Mouse (Mus musculus): ENCODE measurements around the gene Wdr35. TPM values are rescaled to one million over a fixed set of nuclear protein-coding genes. Genes with fewer than 3 reads are reported as not detected.

Wdr35 gene
- polyA plus RNA-seq, 1 experiment from 2014 or later: 1.4 TPM

DNA sequence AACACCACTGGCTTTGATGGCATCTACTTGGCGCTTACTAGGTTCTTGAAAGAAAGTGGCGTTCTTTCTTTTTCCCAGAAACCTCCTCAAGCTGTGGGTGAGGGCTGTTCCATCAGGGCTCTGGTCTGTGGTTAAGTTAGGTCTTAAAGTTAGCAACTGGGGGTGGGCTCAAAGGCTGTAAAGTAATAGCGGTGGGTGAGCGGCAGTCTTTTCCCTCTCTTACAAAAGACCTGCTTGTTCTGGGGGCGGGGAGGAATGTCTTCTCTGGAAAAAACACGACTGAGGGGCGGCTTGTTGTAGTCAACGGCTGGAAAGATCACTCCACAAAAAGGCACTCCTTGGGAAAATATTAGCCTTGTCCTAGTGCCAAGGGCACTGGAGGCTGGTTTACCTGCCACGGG, 19.5 kb upstream of the Wdr35 start:
- H3K79me2 ChIP-seq (ENCODE audit: inconsistent target): no peaks in the 10 kb centered on the region
- H3K27ac ChIP-seq: no peak overlapping the region
- no peaks in the 10 kb centered on the region for H3K36me3 ChIP-seq (ENCODE audit: inconsistent target)
- no peak overlapping the region for H3K4me3 ChIP-seq (ENCODE audit: inconsistent target)
- 88% methylated on average over 9 of the region's 9 CpGs for WGBS (ENCODE audit: missing documents)

DNA sequence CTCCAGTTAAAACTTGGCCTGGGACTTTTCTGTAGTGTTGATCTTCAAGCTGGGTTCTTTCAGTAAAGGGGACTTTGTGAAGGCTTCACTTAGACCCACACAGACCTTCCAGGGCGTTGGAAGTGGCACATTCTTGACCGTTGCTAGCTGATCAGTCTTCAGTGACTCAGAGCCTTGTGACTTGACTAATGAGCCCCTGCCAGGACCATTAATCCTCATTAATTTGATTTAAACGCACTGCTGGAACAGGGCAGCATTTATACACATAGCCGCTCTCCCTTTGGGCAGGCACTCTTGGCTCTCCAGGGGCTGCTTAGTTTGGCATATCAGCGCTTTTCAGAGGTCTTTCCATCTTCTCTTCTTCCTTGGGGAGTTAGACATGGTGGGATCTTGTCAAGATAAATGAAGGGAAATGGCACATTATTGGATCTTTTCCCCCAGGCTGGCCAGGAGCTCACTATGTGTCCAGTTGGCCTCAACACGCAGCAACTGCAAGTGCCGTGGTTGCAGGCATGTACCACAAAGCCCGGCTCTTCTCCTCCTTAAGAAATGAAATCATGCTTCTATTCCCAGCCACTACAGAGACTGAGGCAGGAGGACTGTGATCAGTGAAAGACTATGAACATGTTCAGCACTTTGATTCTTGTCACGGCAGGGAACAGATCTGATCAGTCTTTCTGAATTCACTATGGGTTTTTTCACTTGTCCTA, 11.9 kb upstream of the Wdr35 start:
- WGBS (ENCODE audit: missing documents): 88% methylated on average over 9 of the region's 9 CpGs
- Histone ChIP-seq H3K27ac (no peak overlapping the region), H3K36me3 (ENCODE audit: inconsistent target) (no peaks in the 10 kb centered on the region), H3K79me2 (ENCODE audit: inconsistent target) (no peaks in the 10 kb centered on the region), H3K4me3 (ENCODE audit: inconsistent target) (no peak overlapping the region)

DNA sequence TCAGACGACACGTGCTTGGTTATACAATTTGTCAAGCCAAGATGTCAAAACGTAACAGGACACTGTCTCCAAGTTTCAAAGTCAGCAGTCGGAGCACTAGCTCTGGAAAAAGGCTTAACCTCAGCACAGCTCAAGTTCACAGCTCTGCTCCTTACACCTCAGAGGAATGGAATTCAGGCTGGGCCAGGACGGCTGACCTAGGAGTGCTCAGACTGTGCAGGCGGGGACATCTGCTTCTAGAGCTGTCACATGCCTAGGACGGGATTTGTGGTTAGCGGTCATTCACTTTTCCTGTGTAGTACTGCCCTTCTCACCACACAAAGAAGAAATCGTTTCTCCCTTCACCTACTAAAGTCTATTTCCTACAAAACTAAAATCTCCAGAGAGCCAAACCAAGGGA, 3.9 kb upstream of the Wdr35 start:
- Histone ChIP-seq H3K4me3 (ENCODE audit: inconsistent target) (no peak overlapping the region), H3K79me2 (ENCODE audit: inconsistent target) (no peaks in the 10 kb centered on the region), H3K27ac (no peak overlapping the region), H3K36me3 (ENCODE audit: inconsistent target) (no peaks in the 10 kb centered on the region)
- 31% methylated on average over 8 of the region's 9 CpGs for WGBS (ENCODE audit: missing documents)

DNA sequence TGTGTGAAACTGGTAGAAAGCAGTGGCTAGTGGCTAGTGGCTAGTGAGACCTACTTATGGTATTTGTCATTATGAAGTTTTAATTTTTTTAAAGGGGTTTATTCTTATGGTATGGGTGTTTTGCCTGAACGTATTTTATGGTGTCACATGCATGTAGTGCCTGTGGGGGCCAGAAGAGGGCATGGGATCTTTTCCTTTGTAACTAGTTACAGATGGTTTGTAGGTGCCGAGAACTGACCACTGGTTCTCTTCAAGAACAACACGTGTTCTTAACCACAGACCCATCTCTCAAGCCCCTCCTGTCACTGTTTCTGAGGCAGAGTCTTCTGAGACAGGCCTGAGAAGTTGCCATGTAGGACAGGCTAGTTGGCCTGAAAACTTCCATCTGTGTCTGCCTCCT, 1.4 kb downstream of the Wdr35 start:
- H3K4me3 ChIP-seq (ENCODE audit: inconsistent target): no peak overlapping the region
- H3K27ac ChIP-seq: no peak overlapping the region
- WGBS (ENCODE audit: missing documents): 91% methylated on average over 3 of the region's 3 CpGs
- no peaks in the 10 kb centered on the region for H3K79me2 ChIP-seq (ENCODE audit: inconsistent target)
- no peaks in the 10 kb centered on the region for H3K36me3 ChIP-seq (ENCODE audit: inconsistent target)

DNA sequence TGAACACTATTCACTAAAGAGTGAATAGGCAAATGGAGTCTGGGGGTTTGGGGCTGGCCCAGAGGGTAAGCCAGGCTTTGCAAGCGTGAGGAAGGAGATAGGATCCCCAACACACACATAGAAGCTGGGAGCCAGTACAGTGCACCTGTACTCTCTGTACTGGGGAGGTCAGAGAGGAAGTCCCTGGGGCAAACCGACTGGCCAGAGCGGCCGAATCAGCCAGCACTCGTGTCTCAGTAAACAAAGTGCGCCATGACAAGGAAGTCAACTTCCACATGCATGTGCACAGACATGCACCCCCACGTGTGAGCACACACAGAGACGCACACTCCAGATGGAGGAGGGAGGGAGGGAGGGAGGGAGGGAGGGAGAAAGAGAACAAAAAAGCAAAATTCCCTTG, 19.5 kb downstream of the Wdr35 start:
- no peaks in the 10 kb centered on the region for H3K36me3 ChIP-seq (ENCODE audit: inconsistent target)
- H3K4me3 ChIP-seq (ENCODE audit: inconsistent target): no peak overlapping the region
- H3K79me2 ChIP-seq (ENCODE audit: inconsistent target): no peaks in the 10 kb centered on the region
- 67% methylated on average over 8 of the region's 8 CpGs for WGBS (ENCODE audit: missing documents)
- H3K27ac ChIP-seq: no peak overlapping the region

DNA sequence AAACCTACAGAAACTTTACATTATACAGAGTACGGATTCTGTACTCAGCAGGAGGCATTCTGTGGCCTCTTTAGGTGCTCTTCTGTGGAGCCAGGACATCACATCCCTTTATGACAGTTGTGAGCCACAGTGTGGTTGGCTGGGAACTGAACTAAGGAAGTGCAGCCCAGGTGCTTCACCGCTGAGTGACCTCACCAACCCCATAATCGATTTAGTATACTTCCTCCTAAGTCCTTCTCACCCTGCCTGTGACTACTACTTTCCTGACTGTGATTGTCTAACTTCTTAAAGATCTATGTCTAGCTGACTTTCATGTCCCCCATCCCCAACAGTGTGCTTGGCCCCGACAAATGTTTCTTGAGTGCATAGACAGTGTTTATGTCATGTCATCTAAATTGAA, 24.6 kb downstream of the Wdr35 start:
- Histone ChIP-seq H3K79me2 (ENCODE audit: inconsistent target) (no peaks in the 10 kb centered on the region), H3K36me3 (ENCODE audit: inconsistent target) (no peaks in the 10 kb centered on the region), H3K4me3 (ENCODE audit: inconsistent target) (no peak overlapping the region), H3K27ac (no peak overlapping the region)
- 41% methylated on average over 4 of the region's 4 CpGs for WGBS (ENCODE audit: missing documents)

DNA sequence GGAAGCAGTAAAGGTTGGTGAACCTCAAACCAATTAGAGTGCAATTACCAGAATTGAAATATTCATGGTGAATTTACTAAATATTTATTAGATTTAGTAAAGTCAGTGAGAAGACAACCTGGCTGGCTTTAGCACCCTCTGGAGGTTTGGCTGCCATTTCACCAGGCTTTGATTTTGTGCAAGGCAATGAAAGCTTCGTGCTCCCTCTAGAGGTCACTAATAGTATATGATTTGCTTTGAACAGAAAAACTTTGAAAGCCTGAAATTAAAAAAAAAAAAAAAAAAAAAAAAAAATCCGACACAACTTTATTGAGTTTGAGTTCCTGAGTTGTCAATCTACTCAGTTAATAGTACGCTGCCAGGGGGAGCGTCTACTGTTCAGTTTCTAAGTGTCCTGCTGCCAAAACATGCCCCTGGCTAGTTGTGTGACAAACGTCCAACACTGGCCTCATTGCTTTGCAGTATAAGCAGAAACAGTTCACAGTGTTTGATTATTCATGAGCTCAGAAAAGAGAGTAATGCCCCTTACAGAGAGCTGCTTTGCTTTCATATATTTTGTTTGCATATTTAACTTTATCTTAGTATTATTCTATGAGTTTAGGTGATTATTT, 28.5 kb downstream of the Wdr35 start:
- 15% methylated on average over 5 of the region's 5 CpGs for WGBS (ENCODE audit: missing documents)
- Histone ChIP-seq H3K36me3 (ENCODE audit: inconsistent target) (no peaks in the 10 kb centered on the region), H3K27ac (no peak overlapping the region), H3K79me2 (ENCODE audit: inconsistent target) (no peaks in the 10 kb centered on the region), H3K4me3 (ENCODE audit: inconsistent target) (no peak overlapping the region)

DNA sequence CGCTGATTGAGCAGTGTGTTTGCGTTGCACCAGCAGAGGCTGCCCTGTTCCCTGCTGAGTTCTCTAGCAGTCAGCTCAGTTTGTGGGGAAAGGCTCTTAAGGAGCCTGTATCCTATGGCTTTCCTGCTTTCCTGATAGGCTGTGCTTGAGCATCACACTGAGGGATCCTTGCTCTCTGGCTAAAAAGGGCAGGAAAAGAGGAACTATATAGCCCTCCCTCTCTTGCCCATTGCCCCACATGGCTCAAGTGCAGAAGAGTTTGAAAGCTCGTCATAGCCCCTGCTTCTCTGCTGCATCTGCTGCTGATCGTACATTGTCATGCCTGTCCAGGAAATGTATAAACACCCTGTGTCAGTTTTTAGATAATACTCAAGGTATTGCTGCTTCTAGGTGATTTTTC, 33.5 kb downstream of the Wdr35 start:
- no peak overlapping the region for H3K27ac ChIP-seq
- no peaks in the 10 kb centered on the region for H3K36me3 ChIP-seq (ENCODE audit: inconsistent target)
- H3K4me3 ChIP-seq (ENCODE audit: inconsistent target): no peak overlapping the region
- no peaks in the 10 kb centered on the region for H3K79me2 ChIP-seq (ENCODE audit: inconsistent target)
- WGBS (ENCODE audit: missing documents): 3% methylated on average over 4 of the region's 4 CpGs

DNA sequence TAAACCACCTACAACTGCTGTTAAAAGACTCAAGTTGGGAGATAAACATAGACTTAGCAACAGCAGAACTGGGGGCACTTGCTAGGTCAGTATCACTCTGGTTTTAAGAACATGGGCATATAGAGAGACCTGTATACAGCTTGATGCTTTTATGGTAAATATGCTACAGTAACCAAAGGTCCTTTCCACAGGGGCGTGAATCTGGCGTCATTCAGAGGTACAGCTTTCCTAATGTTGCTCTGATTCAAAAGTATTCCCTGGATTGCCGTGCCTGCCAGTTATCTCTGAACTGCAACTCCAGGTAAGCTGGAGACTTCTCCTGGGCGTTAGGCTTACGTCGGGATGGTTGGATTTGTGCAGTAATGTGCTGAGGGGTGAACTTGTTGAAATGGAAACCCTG, 34.1 kb downstream of the Wdr35 start:
- 97% methylated on average over 6 of the region's 6 CpGs for WGBS (ENCODE audit: missing documents)
- no peak overlapping the region for H3K4me3 ChIP-seq (ENCODE audit: inconsistent target)

DNA sequence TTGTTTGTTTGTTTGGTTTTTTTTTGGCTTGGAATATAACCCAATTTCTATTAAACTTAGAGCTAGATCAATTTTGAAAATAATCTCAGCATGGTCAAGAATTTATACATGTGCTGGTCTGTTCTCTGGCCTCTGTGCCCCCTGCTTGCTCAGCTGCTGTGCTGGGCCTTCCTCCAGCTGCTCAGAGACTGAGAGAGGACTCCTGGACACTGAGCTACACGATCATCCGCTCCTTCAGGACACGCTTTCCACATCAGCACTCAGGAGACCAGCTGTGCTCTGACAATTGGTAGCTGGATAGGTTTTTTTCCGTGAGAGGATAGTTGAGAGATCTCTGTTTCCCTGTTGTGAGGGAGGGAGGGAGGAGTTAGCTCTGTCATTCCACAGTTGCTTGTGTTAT, 36.6 kb downstream of the Wdr35 start:
- H3K79me2 ChIP-seq (ENCODE audit: inconsistent target): no peaks in the 10 kb centered on the region
- no peak overlapping the region for H3K27ac ChIP-seq
- no peak overlapping the region for H3K4me3 ChIP-seq (ENCODE audit: inconsistent target)
- H3K36me3 ChIP-seq (ENCODE audit: inconsistent target): no peaks in the 10 kb centered on the region
- WGBS (ENCODE audit: missing documents): 94% methylated on average over 4 of the region's 4 CpGs

More for the DNA sequence above, 34.1 kb downstream of the Wdr35 start:
- Histone ChIP-seq H3K27ac (no peak overlapping the region), H3K36me3 (ENCODE audit: inconsistent target) (no peaks in the 10 kb centered on the region), H3K79me2 (ENCODE audit: inconsistent target) (no peaks in the 10 kb centered on the region)

DNA sequence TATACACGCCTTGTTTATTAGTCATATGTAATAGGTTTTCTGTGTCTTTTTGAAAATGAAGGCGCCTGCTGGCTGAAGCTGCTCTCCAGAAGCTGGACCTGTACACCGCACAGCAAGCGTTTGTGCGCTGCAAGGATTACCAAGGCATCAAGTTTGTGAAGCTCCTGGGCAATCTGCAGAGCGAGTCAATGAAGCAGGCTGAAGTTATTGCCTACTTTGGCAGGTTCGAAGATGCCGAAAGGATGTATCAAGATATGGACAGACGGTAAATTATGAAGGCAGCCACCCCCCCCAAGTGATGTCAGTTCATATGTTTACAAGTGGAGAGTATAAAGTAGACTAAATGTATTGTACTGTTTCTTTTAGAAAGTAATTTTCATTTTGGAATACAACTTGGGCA, 42.7 kb downstream of the Wdr35 start:
- 96% methylated on average over 9 of the region's 9 CpGs for WGBS (ENCODE audit: missing documents)
- no peak overlapping the region for H3K27ac ChIP-seq
- no peaks in the 10 kb centered on the region for H3K79me2 ChIP-seq (ENCODE audit: inconsistent target)

DNA sequence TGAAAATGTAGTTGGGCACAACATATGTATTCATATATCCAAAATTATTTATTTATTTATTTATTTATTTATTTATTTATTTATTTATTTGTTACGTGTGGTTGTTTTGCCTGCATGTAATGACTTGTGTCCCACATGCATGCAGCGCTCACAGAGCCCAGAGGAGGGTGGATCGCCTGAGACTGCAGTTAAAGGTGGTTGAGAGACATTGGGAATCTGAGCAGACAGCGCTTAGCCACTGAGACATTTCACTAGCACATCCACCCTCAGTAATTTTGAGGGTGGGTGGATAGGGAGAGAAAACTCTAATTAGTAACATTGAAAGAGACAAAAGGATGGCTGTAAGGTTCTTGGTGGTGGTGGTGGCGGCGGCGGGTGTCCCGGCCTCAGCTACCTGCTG, 46.7 kb downstream of the Wdr35 start:
- WGBS (ENCODE audit: missing documents): 99% methylated on average over 8 of the region's 8 CpGs
- Histone ChIP-seq H3K27ac (no peak overlapping the region), H3K4me3 (ENCODE audit: inconsistent target) (no peak overlapping the region), H3K36me3 (ENCODE audit: inconsistent target) (no peaks in the 10 kb centered on the region), H3K79me2 (ENCODE audit: inconsistent target) (no peaks in the 10 kb centered on the region)

More for the DNA sequence above, 42.7 kb downstream of the Wdr35 start:
- Histone ChIP-seq H3K4me3 (ENCODE audit: inconsistent target) (no peak overlapping the region), H3K36me3 (ENCODE audit: inconsistent target) (no peaks in the 10 kb centered on the region)

DNA sequence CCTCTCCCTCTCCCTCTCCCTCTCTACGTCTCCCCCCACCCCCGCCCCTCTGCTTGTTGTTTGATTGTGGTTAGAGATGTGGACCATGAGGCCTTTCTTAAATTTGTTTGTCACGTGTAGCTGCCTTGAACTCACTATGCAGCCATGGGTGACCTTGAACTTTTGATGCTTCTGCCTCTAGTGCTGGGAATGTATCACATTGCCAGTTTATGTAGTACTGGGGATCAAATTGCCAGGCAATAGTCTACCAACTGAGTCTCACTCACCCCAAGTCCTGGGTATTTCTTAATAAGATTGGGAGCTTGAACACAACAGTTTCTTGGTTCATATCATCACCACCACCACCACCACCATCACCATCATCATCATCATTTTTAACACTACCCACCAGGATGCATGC, 47.3 kb downstream of the Wdr35 start:
- no peaks in the 10 kb centered on the region for H3K36me3 ChIP-seq (ENCODE audit: inconsistent target)
- 77% methylated on average over 2 of the region's 3 CpGs for WGBS (ENCODE audit: missing documents)
- H3K79me2 ChIP-seq (ENCODE audit: inconsistent target): no peaks in the 10 kb centered on the region
- H3K27ac ChIP-seq: no peak overlapping the region
- no peak overlapping the region for H3K4me3 ChIP-seq (ENCODE audit: inconsistent target)

DNA sequence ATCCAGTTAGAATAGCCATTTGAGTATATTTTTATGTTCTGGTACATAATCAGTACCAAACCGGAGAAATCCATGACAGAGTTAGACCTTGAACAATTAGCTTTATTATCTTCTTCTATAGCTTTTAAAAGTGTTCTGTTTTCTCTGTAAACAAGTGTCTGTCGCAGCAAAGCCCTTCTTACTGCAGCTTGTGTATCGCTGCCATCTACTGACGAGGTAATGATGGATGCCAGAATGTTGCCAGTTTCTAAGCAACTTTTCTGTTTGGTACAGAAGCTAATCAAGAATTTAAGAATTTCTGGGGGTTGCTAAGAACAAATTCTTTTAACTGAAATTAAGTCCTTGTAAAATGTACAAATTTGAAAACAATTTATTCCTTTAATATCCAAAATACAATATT, 49.3 kb downstream of the Wdr35 start:
- WGBS (ENCODE audit: missing documents): 73% methylated on average over 4 of the region's 4 CpGs
- H3K4me3 ChIP-seq (ENCODE audit: inconsistent target): no peak overlapping the region
- no peaks in the 10 kb centered on the region for H3K79me2 ChIP-seq (ENCODE audit: inconsistent target)
- H3K36me3 ChIP-seq (ENCODE audit: inconsistent target): no peaks in the 10 kb centered on the region
- no peak overlapping the region for H3K27ac ChIP-seq

DNA sequence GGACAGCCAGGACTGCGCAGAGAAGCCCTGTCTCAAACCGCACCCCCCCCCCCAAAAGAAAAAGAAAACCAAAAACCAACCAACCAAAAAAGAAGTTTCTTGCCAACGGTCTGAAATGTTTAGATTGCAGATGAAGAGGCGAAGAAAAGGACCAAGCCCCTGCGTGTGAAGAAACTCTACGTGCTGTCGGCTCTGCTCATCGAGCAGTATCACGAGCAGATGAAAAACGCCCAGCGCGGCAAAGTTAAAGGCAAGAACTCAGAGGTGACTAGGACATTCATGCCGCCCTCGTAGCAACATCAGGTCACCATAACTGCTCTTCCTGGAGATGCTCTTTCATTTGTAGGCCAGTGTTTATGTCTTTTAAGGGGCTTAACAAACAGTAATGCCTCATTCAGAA, 50.4 kb downstream of the Wdr35 start:
- H3K36me3 ChIP-seq (ENCODE audit: inconsistent target): no peaks in the 10 kb centered on the region
- H3K27ac ChIP-seq: no peak overlapping the region
- WGBS (ENCODE audit: missing documents): 94% methylated on average over 14 of the region's 14 CpGs
- H3K4me3 ChIP-seq (ENCODE audit: inconsistent target): no peak overlapping the region
- H3K79me2 ChIP-seq (ENCODE audit: inconsistent target): no peaks in the 10 kb centered on the region

DNA sequence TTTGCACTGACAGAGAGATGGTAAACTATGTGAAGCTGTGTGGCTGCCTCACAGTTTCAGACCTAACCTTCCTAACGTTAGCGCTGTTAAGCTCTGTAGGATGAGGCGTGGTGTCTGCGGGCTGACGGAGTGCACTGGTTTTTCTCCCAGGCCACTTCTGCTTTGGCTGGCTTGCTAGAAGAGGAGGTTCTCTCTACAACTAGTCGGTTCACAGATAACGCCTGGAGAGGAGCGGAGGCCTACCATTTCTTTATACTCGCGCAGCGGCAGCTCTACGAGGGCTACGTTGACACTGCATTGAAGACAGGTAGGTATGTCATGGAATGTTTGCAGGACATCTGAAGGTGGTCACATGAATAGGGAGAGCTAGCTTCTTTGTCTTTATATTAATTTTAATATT, 51.0 kb downstream of the Wdr35 start:
- H3K79me2 ChIP-seq (ENCODE audit: inconsistent target): no peaks in the 10 kb centered on the region

More for the DNA sequence above, 51.0 kb downstream of the Wdr35 start:
- H3K27ac ChIP-seq: no peak overlapping the region
- 93% methylated on average over 13 of the region's 13 CpGs for WGBS (ENCODE audit: missing documents)
- H3K4me3 ChIP-seq (ENCODE audit: inconsistent target): no peak overlapping the region
- no peaks in the 10 kb centered on the region for H3K36me3 ChIP-seq (ENCODE audit: inconsistent target)
